Mouse (Mus musculus) limb, embryonic 15.5 days (tissue): ENCODE results near the gene Ccdc194. TPM values are rescaled to one million over a fixed set of nuclear protein-coding genes. Genes with fewer than 3 reads are reported as not detected.
A peak's percentile ranks its signal among the peaks of the same experiment; 100 is the strongest.

Experiments used
- ATAC-seq: fragments of 200-750 bp; cut with Nextera tagmentation; 2 replicates; pipeline ENCODE4 v1.8.0; 2017; ENCODE audit warnings: low read depth, moderate TSS enrichment; ENCODE audit not compliant: insufficient number of reproducible peaks, low FRiP score, low TSS enrichment
- H3K27ac ChIP-seq: fragments of 300-500 bp; sonication (generic); 2 replicates; pipeline ENCODE4 v1.5.1; 2015; ENCODE audit warnings: moderate library complexity, mild to moderate bottlenecking, inconsistent platforms
- H3K27me3 ChIP-seq: fragments of 300-500 bp; sonication (generic); 2 replicates; pipeline ENCODE4 v1.6.1; 2015; ENCODE audit warnings: inconsistent platforms
- H3K36me3 ChIP-seq: fragments of 300-500 bp; sonication (generic); 2 replicates; pipeline ENCODE4 v1.6.1; 2015; ENCODE audit warnings: inconsistent platforms
- H3K4me1 ChIP-seq: fragments of 300-500 bp; sonication (generic); 2 replicates; pipeline ENCODE4 v1.6.1; 2015; ENCODE audit warnings: inconsistent platforms
- H3K4me2 ChIP-seq: fragments of 300-500 bp; sonication (generic); 2 replicates; pipeline ENCODE4 v1.6.1; 2015; ENCODE audit warnings: mild to moderate bottlenecking, inconsistent platforms
- H3K4me3 ChIP-seq: fragments of 300-500 bp; sonication (generic); 2 replicates; pipeline ENCODE4 v1.5.1; 2015; ENCODE audit warnings: mild to moderate bottlenecking, inconsistent platforms
- H3K9ac ChIP-seq: fragments of 300-500 bp; sonication (generic); 2 replicates; pipeline ENCODE4 v1.6.1; 2015; ENCODE audit warnings: inconsistent platforms
- H3K9me3 ChIP-seq: fragments of 300-500 bp; sonication (generic); 2 replicates; pipeline ENCODE4 v1.6.1; 2016; ENCODE audit warnings: inconsistent platforms
- WGBS: fragments of 180-500 bp; shearing (Covaris S2); methylation state at CpG from one replicate; pipeline ENCODE4 v1.1.7; 2015; 5-methylcytosine and 5-hydroxymethylcytosine counted together
- polyA plus RNA-seq: library from polyadenylated mRNA; unstranded; fragments of >200 nt; fragmentation: Nextera tagmentation; extraction: Ambion mirVana; gene quantifications from 2 replicates; pipeline ENCODE4 v1.2.1, GENCODE M21; 2015

Gene Ccdc194
- polyA plus RNA-seq, result 1.5 and 1.8 TPM in 2 replicates

- H3K27me3 ChIP-seq, result peaks cover 43% of the 10 kb centered on the region
- H3K27ac ChIP-seq, result no peak within 1 kb of the TSS
- 0 out of 2 replicates have a peak within 1 kb of the TSS, but pooled peaks have one; percentile 17 for H3K4me2 ChIP-seq
- no peak within 1 kb of the TSS for H3K9ac ChIP-seq
- H3K4me1 ChIP-seq, result peaks cover 29% of the 10 kb centered on the region
- no peak within 1 kb of the TSS for H3K4me3 ChIP-seq
- 13% methylated on average over 46 of the region's 46 CpGs for WGBS
- H3K36me3 ChIP-seq, result no peaks in the 10 kb centered on the region
- no peaks in the 10 kb centered on the region for H3K9me3 ChIP-seq
- no peak for ATAC-seq
These were observed at the start of gene Ccdc194 for GRCm38 (mm10) chr8:71525226-71526050. TSS of gene Ccdc194 (minus strand) at chr8:71525711.

- H3K4me1 ChIP-seq, result peaks cover 27% of the 10 kb centered on the region
- ATAC-seq, result no peak
- H3K36me3 ChIP-seq, result peaks cover 8% of the 10 kb centered on the region; the same call in 1 of the 2 replicates
- H3K9me3 ChIP-seq, result no peaks in the 10 kb centered on the region
- H3K27ac ChIP-seq, result no peak overlapping the region
- 71% methylated on average over 1 of the region's 1 CpGs for WGBS
- no peaks in the 10 kb centered on the region for H3K27me3 ChIP-seq
- no peak overlapping the region for H3K9ac ChIP-seq
- H3K4me2 ChIP-seq, result no peak overlapping the region
- no peak overlapping the region for H3K4me3 ChIP-seq
These were observed 49.5 kb upstream of the Ccdc194 start for GRCm38 (mm10) chr8:71575020-71575419.

DNA sequence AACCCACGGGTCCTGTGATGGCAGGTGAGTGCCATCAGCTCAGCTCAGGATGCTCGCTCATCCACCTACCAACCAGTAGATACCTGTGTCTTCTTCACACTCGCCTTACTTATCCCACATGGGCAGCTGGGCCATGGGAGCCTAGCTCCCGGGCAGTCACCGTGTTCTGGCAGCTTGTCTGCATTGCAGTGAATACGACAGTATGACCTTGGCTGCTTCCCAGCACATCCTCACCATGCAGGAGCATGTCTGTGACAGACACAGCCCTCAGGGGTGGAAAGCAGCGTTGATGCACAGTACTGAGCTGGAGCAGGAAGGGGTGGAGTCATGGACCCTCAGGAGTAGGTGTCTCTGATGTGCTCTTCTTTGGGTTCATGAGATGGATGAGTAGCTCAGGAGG, 48.9 kb upstream of the Ccdc194 start:
- Histone ChIP-seq H3K9ac (no peak overlapping the region), H3K27ac (no peak overlapping the region)
- WGBS, result 69% methylated on average over 7 of the region's 7 CpGs

DNA sequence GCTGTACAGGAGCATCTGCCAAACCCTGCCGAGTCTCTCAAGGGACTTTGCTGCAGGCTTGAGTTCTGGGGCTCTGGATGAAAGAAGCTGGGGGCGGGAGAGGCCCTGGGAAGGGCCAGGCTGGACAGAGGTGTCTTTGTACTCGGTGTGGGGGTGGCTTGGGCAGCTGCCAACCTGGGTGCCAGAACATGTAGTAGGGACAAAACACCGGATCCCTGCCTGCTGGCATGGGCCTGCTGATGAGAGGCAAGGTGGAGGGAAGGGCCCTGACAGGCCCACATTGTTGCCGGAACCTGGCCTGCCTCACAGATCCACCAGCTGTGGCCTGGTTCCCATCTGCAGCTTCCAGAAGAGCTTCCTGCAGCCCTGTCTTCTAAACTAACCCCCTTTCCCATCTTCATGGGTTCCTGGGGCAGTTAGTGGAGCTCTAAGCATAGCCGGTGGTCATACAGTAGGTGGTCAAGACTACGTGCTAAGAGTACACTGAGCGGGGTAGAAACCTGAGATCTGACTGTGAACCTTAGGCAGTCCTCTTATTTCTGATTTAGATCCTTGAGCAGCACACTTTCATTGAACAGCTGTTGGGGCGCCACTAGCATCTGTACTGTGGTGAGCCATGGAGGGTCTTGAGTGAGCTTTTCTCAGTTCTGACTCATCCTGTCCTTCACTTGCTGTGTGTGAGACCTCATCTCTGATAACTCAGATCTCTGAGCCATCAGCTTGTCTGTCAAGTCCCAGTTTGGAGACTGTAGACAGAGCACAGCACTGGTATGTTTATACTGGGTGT, 47.5 kb upstream of the Ccdc194 start:
- WGBS, result 60% methylated on average over 9 of the region's 9 CpGs
- Histone ChIP-seq H3K4me3 (no peak overlapping the region), H3K9me3 (no peaks in the 10 kb centered on the region), H3K4me2 (0 out of 2 replicates have a peak overlapping the region, but pooled peaks have one; percentile 10), H3K27ac (peak overlapping the region; percentile 38), H3K36me3 (no peaks in the 10 kb centered on the region), H3K9ac (peak overlapping the region; percentile 7; the same call in 1 of the 2 replicates), H3K27me3 (peaks cover 9% of the 10 kb centered on the region; the same call in 1 of the 2 replicates), H3K4me1 (peaks cover 40% of the 10 kb centered on the region)
- ATAC-seq, result no peak

More for the DNA sequence above, 48.9 kb upstream of the Ccdc194 start:
- H3K4me1 ChIP-seq, result peaks cover 27% of the 10 kb centered on the region
- no peaks in the 10 kb centered on the region for H3K27me3 ChIP-seq
- peaks cover 4% of the 10 kb centered on the region; the same call in 1 of the 2 replicates for H3K36me3 ChIP-seq
- H3K4me2 ChIP-seq, result no peak overlapping the region
- H3K9me3 ChIP-seq, result no peaks in the 10 kb centered on the region
- H3K4me3 ChIP-seq, result no peak overlapping the region
- no peak for ATAC-seq

GRCm38 (mm10) chr8:71572077-71572476, 46.6 kb upstream of the Ccdc194 start:
- no peak overlapping the region for H3K4me2 ChIP-seq
- no peak overlapping the region for H3K9ac ChIP-seq
- H3K36me3 ChIP-seq, result no peaks in the 10 kb centered on the region
- H3K4me1 ChIP-seq, result peaks cover 40% of the 10 kb centered on the region
- no peak overlapping the region for H3K4me3 ChIP-seq
- H3K27me3 ChIP-seq, result peaks cover 14% of the 10 kb centered on the region; the same call in 1 of the 2 replicates
- ATAC-seq, result no peak
- no peaks in the 10 kb centered on the region for H3K9me3 ChIP-seq
- H3K27ac ChIP-seq, result no peak overlapping the region
- 85% methylated on average over 2 of the region's 2 CpGs for WGBS

GRCm38 (mm10) chr8:71570291-71570954, 44.9 kb upstream of the Ccdc194 start:
- Histone ChIP-seq H3K27me3 (peaks cover 26% of the 10 kb centered on the region; the same call in 1 of the 2 replicates), H3K27ac (peak overlapping the region; percentile 87), H3K4me2 (peak overlapping the region; percentile 84), H3K9me3 (no peaks in the 10 kb centered on the region), H3K4me3 (peak overlapping the region; percentile 64), H3K4me1 (peaks cover 40% of the 10 kb centered on the region), H3K36me3 (no peaks in the 10 kb centered on the region), H3K9ac (peak overlapping the region; percentile 48)
- ATAC-seq, result peak; percentile 90
- under 1% methylated on average over 41 of the region's 41 CpGs for WGBS

- under 1% methylated on average over 51 of the region's 51 CpGs for WGBS
- Histone ChIP-seq H3K36me3 (no peaks in the 10 kb centered on the region), H3K27me3 (peaks cover 28% of the 10 kb centered on the region; the same call in 1 of the 2 replicates), H3K9ac (peak overlapping the region; percentile 35; the same call in 1 of the 2 replicates), H3K4me2 (peak overlapping the region; percentile 84), H3K4me1 (peaks cover 40% of the 10 kb centered on the region), H3K27ac (peak overlapping the region; percentile 87), H3K9me3 (no peaks in the 10 kb centered on the region), H3K4me3 (peak overlapping the region; percentile 64)
- peak; percentile 76 for ATAC-seq
These were observed 44.1 kb upstream of the Ccdc194 start for GRCm38 (mm10) chr8:71569366-71570290.

DNA sequence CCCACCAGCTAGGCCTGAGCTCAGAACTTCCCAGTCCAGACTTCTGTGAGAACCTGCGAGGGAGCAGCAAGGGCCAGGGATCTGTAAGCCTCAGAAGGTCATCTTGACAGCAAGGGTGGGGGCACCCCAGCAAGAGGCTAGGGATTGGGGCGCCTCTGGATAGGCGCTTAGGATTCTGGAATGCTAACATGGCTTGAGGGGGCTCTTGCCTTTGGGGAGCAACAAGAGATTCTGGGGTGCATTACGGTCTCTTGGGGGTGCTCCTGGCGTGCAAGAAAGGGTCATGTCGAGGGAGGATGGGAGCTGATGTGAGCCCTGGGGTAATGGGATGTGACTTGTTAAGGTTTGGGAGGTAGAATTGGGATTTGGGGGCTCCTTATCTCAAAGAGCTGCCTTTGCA, 43.4 kb upstream of the Ccdc194 start:
- no peak for ATAC-seq
- H3K36me3 ChIP-seq, result no peaks in the 10 kb centered on the region
- H3K27ac ChIP-seq, result peak overlapping the region; percentile 87
- peaks cover 29% of the 10 kb centered on the region for H3K27me3 ChIP-seq
- peak overlapping the region; percentile 64 for H3K4me3 ChIP-seq
- peak overlapping the region; percentile 84 for H3K4me2 ChIP-seq
- peak overlapping the region; percentile 35; the same call in 1 of the 2 replicates for H3K9ac ChIP-seq
- H3K4me1 ChIP-seq, result peaks cover 40% of the 10 kb centered on the region
- H3K9me3 ChIP-seq, result no peaks in the 10 kb centered on the region
- WGBS, result 16% methylated on average over 6 of the region's 6 CpGs

GRCm38 (mm10) chr8:71568387-71568937, 43.0 kb upstream of the Ccdc194 start, which contains the start of gene Slc27a1:
TSS of gene Slc27a1 (plus strand) at chr8:71568882.
- Histone ChIP-seq H3K9me3 (no peaks in the 10 kb centered on the region), H3K9ac (peak within 1 kb of the TSS; percentile 35; the same call in 1 of the 2 replicates), H3K4me2 (peak within 1 kb of the TSS; percentile 84), H3K4me1 (peaks cover 40% of the 10 kb centered on the region), H3K27me3 (peaks cover 33% of the 10 kb centered on the region), H3K4me3 (peak within 1 kb of the TSS; percentile 64), H3K27ac (peak within 1 kb of the TSS; percentile 87), H3K36me3 (no peaks in the 10 kb centered on the region)
- no peak for ATAC-seq
- WGBS, result 7% methylated on average over 13 of the region's 13 CpGs

DNA sequence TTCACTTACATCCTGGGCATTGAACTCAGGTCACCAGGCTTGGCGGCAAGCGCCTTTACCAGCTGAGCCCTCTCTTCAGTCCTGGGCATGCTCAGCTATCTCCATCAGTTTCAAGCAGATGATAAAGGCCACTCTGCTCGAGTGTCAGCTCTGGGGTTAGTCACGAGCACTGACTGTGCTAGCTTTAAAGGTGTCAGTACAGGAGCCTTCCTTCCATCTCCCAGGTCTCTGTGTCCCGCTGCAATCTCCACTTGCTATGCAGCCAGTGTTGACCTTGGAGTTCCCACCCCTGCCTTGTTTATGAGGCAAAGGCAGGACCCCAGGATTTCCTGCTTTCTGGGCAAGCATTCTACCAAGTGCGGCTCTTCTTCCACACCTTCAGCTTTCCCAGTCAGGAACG, 42.1 kb upstream of the Ccdc194 start:
- Histone ChIP-seq H3K9me3 (no peaks in the 10 kb centered on the region), H3K27ac (0 out of 2 replicates have a peak overlapping the region, but pooled peaks have one; percentile 3), H3K36me3 (no peaks in the 10 kb centered on the region), H3K27me3 (peaks cover 41% of the 10 kb centered on the region), H3K4me1 (peaks cover 38% of the 10 kb centered on the region), H3K4me2 (no peak overlapping the region), H3K9ac (no peak overlapping the region), H3K4me3 (no peak overlapping the region)
- no peak for ATAC-seq
- WGBS, result 69% methylated on average over 7 of the region's 7 CpGs
